Mouse (Mus musculus) kidney, embryonic 15.5 days (tissue): ENCODE results near the gene Alppl2. TPM values are rescaled to one million over a fixed set of nuclear protein-coding genes. Genes with fewer than 3 reads are reported as not detected.

Experiments
- ATAC-seq: fragments of 200-750 bp; cut with Nextera tagmentation; replicated peaks from 2 replicates; pipeline ENCODE4 v1.8.0; 2017; ENCODE audit warnings: moderate TSS enrichment; ENCODE audit not compliant: low FRiP score
- H3K27ac ChIP-seq: fragments of 300-500 bp; sonication (generic); 2 replicates; pipeline ENCODE4 v1.5.1; 2015; ENCODE audit warnings: mild to moderate bottlenecking, inconsistent platforms
- H3K27me3 ChIP-seq: fragments of 300-500 bp; sonication (generic); 2 replicates; pipeline ENCODE4 v1.6.1; 2015; ENCODE audit warnings: inconsistent platforms
- H3K36me3 ChIP-seq: fragments of 300-500 bp; sonication (generic); 2 replicates; pipeline ENCODE4 v1.6.1; 2015; ENCODE audit warnings: inconsistent platforms
- H3K4me1 ChIP-seq: fragments of 300-500 bp; sonication (generic); 2 replicates; pipeline ENCODE4 v1.6.1; 2015; ENCODE audit warnings: inconsistent platforms
- H3K4me2 ChIP-seq: fragments of 300-500 bp; sonication (generic); 2 replicates; pipeline ENCODE4 v1.6.1; 2015; ENCODE audit warnings: moderate library complexity, mild to moderate bottlenecking, inconsistent platforms
- H3K4me3 ChIP-seq: fragments of 300-500 bp; sonication (generic); replicated peaks from 2 replicates; pipeline ENCODE4 v1.5.1; 2015; ENCODE audit warnings: mild to moderate bottlenecking, inconsistent platforms
- H3K9ac ChIP-seq: fragments of 300-500 bp; sonication (generic); 2 replicates; pipeline ENCODE4 v1.6.1; 2015; ENCODE audit warnings: mild to moderate bottlenecking, inconsistent platforms
- H3K9me3 ChIP-seq: fragments of 300-500 bp; sonication (generic); replicated peaks from 2 replicates; pipeline ENCODE4 v1.6.1; 2016; ENCODE audit warnings: inconsistent platforms
- WGBS: fragments of 180-500 bp; shearing (Covaris S2); methylation state at CpG from one replicate; pipeline ENCODE4 v1.1.7; 2015; ENCODE audit warnings: mixed read lengths; 5-methylcytosine and 5-hydroxymethylcytosine counted together
- polyA plus RNA-seq: library from polyadenylated mRNA; unstranded; fragments of >200 nt; fragmentation: Nextera tagmentation; extraction: Ambion mirVana; gene quantifications from 2 replicates; pipeline ENCODE4 v1.2.1, GENCODE M21; 2015

Alppl2 gene
- polyA plus RNA-seq: not detected in 2 replicates

- Histone ChIP-seq H3K27me3 (no peaks in the 10 kb centered on the region), H3K4me1 (no peaks in the 10 kb centered on the region), H3K4me2 (no peak within 1 kb of the TSS), H3K9ac (no peak within 1 kb of the TSS), H3K9me3 (no peaks in the 10 kb centered on the region), H3K27ac (no peak within 1 kb of the TSS), H3K36me3 (no peaks in the 10 kb centered on the region), H3K4me3 (no peak within 1 kb of the TSS)
- ATAC-seq: no peak
- WGBS: 71% methylated on average over 4 of the region's 4 CpGs
Observed at GRCm38 (mm10) chr1:87089828-87090227, at the start of gene Alppl2. Gene Alppl2, minus strand, starts transcription at chr1:87089928.

- 85% methylated on average over 4 of the region's 4 CpGs for WGBS
Observed at GRCm38 (mm10) chr1:87131803-87132202, 42.1 kb upstream of the Alppl2 start.

GRCm38 (mm10) chr1:87127206-87128030 lies 37.7 kb upstream of the Alppl2 start:
- Histone ChIP-seq H3K4me2 (peak overlapping the region; percentile 47), H3K9ac (no peak overlapping the region), H3K36me3 (no peaks in the 10 kb centered on the region), H3K4me3 (peak overlapping the region; percentile 25), H3K4me1 (peaks cover 5% of the 10 kb centered on the region), H3K27me3 (peaks cover 39% of the 10 kb centered on the region), H3K9me3 (no peaks in the 10 kb centered on the region), H3K27ac (no peak overlapping the region)
- no peak for ATAC-seq
- 10% methylated on average over 43 of the region's 43 CpGs for WGBS

More at GRCm38 (mm10) chr1:87131803-87132202, 42.1 kb upstream of the Alppl2 start:
- peaks cover 26% of the 10 kb centered on the region for H3K27me3 ChIP-seq
- no peak for ATAC-seq
- no peak overlapping the region for H3K27ac ChIP-seq
- H3K4me2 ChIP-seq: no peak overlapping the region
- H3K9me3 ChIP-seq: no peaks in the 10 kb centered on the region
- H3K9ac ChIP-seq: no peak overlapping the region
- H3K36me3 ChIP-seq: no peaks in the 10 kb centered on the region
- no peak overlapping the region for H3K4me3 ChIP-seq
- H3K4me1 ChIP-seq: peaks cover 5% of the 10 kb centered on the region

GRCm38 (mm10) chr1:87124673-87125072 lies 34.9 kb upstream of the Alppl2 start, which contains the start of gene Akp3:
Gene Akp3, plus strand, starts transcription at chr1:87124973.
- WGBS: 72% methylated on average over 6 of the region's 6 CpGs
- H3K9me3 ChIP-seq: no peaks in the 10 kb centered on the region
- H3K4me3 ChIP-seq: no peak within 1 kb of the TSS
- no peaks in the 10 kb centered on the region for H3K36me3 ChIP-seq
- H3K27me3 ChIP-seq: peaks cover 39% of the 10 kb centered on the region
- no peak within 1 kb of the TSS for H3K9ac ChIP-seq
- ATAC-seq: no peak
- H3K27ac ChIP-seq: no peak within 1 kb of the TSS
- H3K4me2 ChIP-seq: no peak within 1 kb of the TSS
- H3K4me1 ChIP-seq: peaks cover 5% of the 10 kb centered on the region

- ATAC-seq: no peak
- no peak overlapping the region for H3K4me3 ChIP-seq
- no peaks in the 10 kb centered on the region for H3K27me3 ChIP-seq
- H3K36me3 ChIP-seq: no peaks in the 10 kb centered on the region
- H3K4me2 ChIP-seq: no peak overlapping the region
- no peak overlapping the region for H3K9ac ChIP-seq
- H3K4me1 ChIP-seq: no peaks in the 10 kb centered on the region
- WGBS: 85% methylated on average over 1 of the region's 1 CpGs
- H3K27ac ChIP-seq: no peak overlapping the region
- H3K9me3 ChIP-seq: no peaks in the 10 kb centered on the region
Observed at GRCm38 (mm10) chr1:87114784-87115183, 25.1 kb upstream of the Alppl2 start.

GRCm38 (mm10) chr1:87111719-87112354 lies 22.1 kb upstream of the Alppl2 start:
- no peak overlapping the region for H3K4me2 ChIP-seq
- H3K9ac ChIP-seq: no peak overlapping the region
- H3K4me1 ChIP-seq: no peaks in the 10 kb centered on the region
- no peaks in the 10 kb centered on the region for H3K9me3 ChIP-seq
- no peaks in the 10 kb centered on the region for H3K36me3 ChIP-seq
- whole genome bisulfite sequencing: 43% methylated on average over 9 of the region's 9 CpGs
- no peak for ATAC-seq
- H3K27ac ChIP-seq: no peak overlapping the region
- no peak overlapping the region for H3K4me3 ChIP-seq
- H3K27me3 ChIP-seq: no peaks in the 10 kb centered on the region

- WGBS: 90% methylated on average over 4 of the region's 4 CpGs
- Histone ChIP-seq H3K9me3 (no peaks in the 10 kb centered on the region), H3K4me2 (no peak overlapping the region), H3K4me1 (no peaks in the 10 kb centered on the region), H3K27ac (no peak overlapping the region), H3K36me3 (no peaks in the 10 kb centered on the region), H3K27me3 (no peaks in the 10 kb centered on the region), H3K4me3 (no peak overlapping the region), H3K9ac (no peak overlapping the region)
- ATAC-seq: no peak
Observed at GRCm38 (mm10) chr1:87108564-87108963, 18.8 kb upstream of the Alppl2 start.

GRCm38 (mm10) chr1:87106536-87106935 lies 16.8 kb upstream of the Alppl2 start:
- 77% methylated on average over 8 of the region's 8 CpGs for WGBS
- ATAC-seq: no peak
- Histone ChIP-seq H3K27me3 (no peaks in the 10 kb centered on the region), H3K36me3 (no peaks in the 10 kb centered on the region), H3K4me3 (no peak overlapping the region), H3K27ac (no peak overlapping the region), H3K9ac (no peak overlapping the region), H3K4me2 (no peak overlapping the region), H3K4me1 (no peaks in the 10 kb centered on the region), H3K9me3 (no peaks in the 10 kb centered on the region)

- ATAC-seq: no peak
- 81% methylated on average over 1 of the region's 1 CpGs for WGBS
Observed at GRCm38 (mm10) chr1:87103936-87104335, 14.2 kb upstream of the Alppl2 start.

GRCm38 (mm10) chr1:87102114-87102513 lies 12.4 kb upstream of the Alppl2 start:
- Histone ChIP-seq H3K9me3 (no peaks in the 10 kb centered on the region), H3K4me2 (no peak overlapping the region), H3K4me1 (peaks cover 6% of the 10 kb centered on the region; the same call in 1 of the 2 replicates), H3K9ac (no peak overlapping the region), H3K4me3 (no peak overlapping the region), H3K27me3 (peaks cover 18% of the 10 kb centered on the region), H3K36me3 (no peaks in the 10 kb centered on the region), H3K27ac (no peak overlapping the region)
- ATAC-seq: no peak
- 85% methylated on average over 3 of the region's 3 CpGs for WGBS

More at GRCm38 (mm10) chr1:87103936-87104335, 14.2 kb upstream of the Alppl2 start:
- Histone ChIP-seq H3K36me3 (no peaks in the 10 kb centered on the region), H3K4me2 (no peak overlapping the region), H3K9me3 (no peaks in the 10 kb centered on the region), H3K27ac (no peak overlapping the region), H3K4me3 (no peak overlapping the region), H3K4me1 (no peaks in the 10 kb centered on the region), H3K9ac (no peak overlapping the region), H3K27me3 (peaks cover 10% of the 10 kb centered on the region)

GRCm38 (mm10) chr1:87101411-87101810 lies 11.7 kb upstream of the Alppl2 start, which contains the start of gene Alpi:
Gene Alpi, minus strand, starts transcription at chr1:87101606.
- no peak within 1 kb of the TSS for H3K27ac ChIP-seq
- H3K4me2 ChIP-seq: no peak within 1 kb of the TSS
- H3K9ac ChIP-seq: no peak within 1 kb of the TSS
- H3K27me3 ChIP-seq: peaks cover 22% of the 10 kb centered on the region
- 100% methylated on average over 1 of the region's 1 CpGs for WGBS
- no peak for ATAC-seq
- H3K4me1 ChIP-seq: peaks cover 6% of the 10 kb centered on the region; the same call in 1 of the 2 replicates
- no peak within 1 kb of the TSS for H3K4me3 ChIP-seq
- H3K36me3 ChIP-seq: no peaks in the 10 kb centered on the region
- no peaks in the 10 kb centered on the region for H3K9me3 ChIP-seq

- Histone ChIP-seq H3K9ac (no peak overlapping the region), H3K9me3 (no peaks in the 10 kb centered on the region), H3K36me3 (no peaks in the 10 kb centered on the region), H3K4me1 (peaks cover 6% of the 10 kb centered on the region; the same call in 1 of the 2 replicates), H3K4me3 (0 out of 2 replicates have a peak overlapping the region, but pooled peaks have one; percentile 6), H3K27ac (no peak overlapping the region), H3K27me3 (peaks cover 22% of the 10 kb centered on the region), H3K4me2 (peak overlapping the region; percentile 50)
- ATAC-seq: peak; percentile 77
- WGBS: 12% methylated on average over 30 of the region's 30 CpGs
Observed at GRCm38 (mm10) chr1:87098358-87098975, 8.7 kb upstream of the Alppl2 start.
